Mouse (Mus musculus): ENCODE measurements around the gene Smim17. TPM values are rescaled to one million over a fixed set of nuclear protein-coding genes. Genes with fewer than 3 reads are reported as not detected.
"Not testable (repeated sequence)": the region's sequence is repeated elsewhere in the genome, so short reads cannot be mapped to it uniquely, and the experiment has no call there.

Gene Smim17
- polyA plus RNA-seq, 1 experiment from 2014 or later = 0.15 TPM

DNA sequence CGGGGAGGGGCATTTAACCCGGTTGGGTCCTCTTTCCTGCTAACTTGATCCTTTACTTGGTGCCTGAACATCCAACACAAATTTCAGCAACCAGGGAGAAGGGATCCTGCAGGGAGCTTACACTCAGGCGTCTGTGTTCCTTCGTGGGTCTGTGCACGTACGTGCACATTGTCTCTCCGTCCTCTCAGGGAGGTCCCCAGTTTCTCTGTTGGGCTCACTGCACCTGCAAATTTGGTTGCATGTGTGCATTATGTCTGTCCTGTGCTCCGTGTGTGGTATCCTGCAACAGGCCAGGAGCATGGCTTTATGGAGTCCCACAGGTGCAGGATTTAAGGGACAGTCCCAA is 16.9 kb downstream of the Smim17 start:
- no peak for ATAC-seq (ENCODE audit: insufficient number of reproducible peaks, low FRiP score)
- Histone ChIP-seq H3K9ac (no peak overlapping the region), H3K36me3 (no peaks in the 10 kb centered on the region), H3K27ac (ENCODE audit: poor library complexity, severe bottlenecking) (no peak overlapping the region), H3K4me3 (no peak overlapping the region), H3K4me2 (no peak overlapping the region), H3K9me3 (replicated peaks) (0 out of 2 replicates have a peak, but pooled peaks cover 4% of the 10 kb centered on the region), H3K27me3 (replicated peaks) (peaks cover 18% of the 10 kb centered on the region), H3K4me1 (replicated peaks) (no peaks in the 10 kb centered on the region)
- 19% methylated on average over 8 of the region's 8 CpGs for WGBS

DNA sequence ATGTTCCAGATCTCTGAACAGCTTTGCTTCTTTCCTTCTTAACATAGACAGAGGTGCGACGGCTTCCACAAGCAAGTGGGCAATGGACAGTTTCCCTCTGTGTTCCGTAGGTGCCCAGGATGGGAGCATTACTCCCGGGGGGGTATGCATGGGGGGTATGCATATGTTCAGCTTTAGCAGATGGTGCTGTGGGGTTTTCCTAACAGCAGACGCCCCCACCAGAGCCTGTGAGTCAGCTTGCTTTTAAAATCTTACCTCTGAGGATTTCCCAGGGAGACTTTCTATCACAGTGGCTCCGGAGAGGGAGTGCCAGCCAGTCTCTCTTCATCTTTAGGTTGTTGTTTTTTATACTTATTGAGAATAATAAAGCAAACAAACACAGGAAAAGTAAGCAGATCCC is 21.4 kb downstream of the Smim17 start:
- no peaks in the 10 kb centered on the region for H3K36me3 ChIP-seq
- H3K4me1 ChIP-seq (replicated peaks) = no peaks in the 10 kb centered on the region
- H3K9me3 ChIP-seq (replicated peaks) = peaks cover 3% of the 10 kb centered on the region; the same call in 1 of the 2 replicates
- H3K27ac ChIP-seq (ENCODE audit: poor library complexity, severe bottlenecking) = no peak overlapping the region
- H3K4me3 ChIP-seq = no peak overlapping the region
- peaks cover 12% of the 10 kb centered on the region for H3K27me3 ChIP-seq (replicated peaks)
- ATAC-seq (ENCODE audit: insufficient number of reproducible peaks, low FRiP score) = no peak
- H3K4me2 ChIP-seq = no peak overlapping the region
- no peak overlapping the region for H3K9ac ChIP-seq
- WGBS = 70% methylated on average over 6 of the region's 6 CpGs

DNA sequence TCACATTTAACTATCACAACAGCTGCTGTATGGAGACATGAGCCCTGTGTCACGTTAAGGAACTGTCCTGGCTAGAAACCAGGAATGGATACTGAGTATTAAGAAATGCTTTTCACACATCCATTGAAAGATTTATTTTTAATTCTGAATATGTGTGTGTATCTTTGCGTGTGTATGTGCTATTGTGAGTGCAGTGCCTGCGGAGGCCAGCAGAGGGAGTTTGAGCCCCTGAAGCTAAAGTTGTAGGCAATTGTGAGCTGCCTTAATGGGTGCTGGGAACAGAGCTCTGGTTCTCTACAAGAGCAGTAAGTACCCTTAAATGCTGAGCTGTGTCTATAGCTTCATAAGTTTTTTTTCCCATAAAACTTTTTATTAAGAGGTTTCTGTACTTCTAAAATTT is 30.9 kb downstream of the Smim17 start:
- Histone ChIP-seq H3K27ac (ENCODE audit: poor library complexity, severe bottlenecking) (no peak overlapping the region), H3K9me3 (replicated peaks) (peaks cover 18% of the 10 kb centered on the region), H3K4me1 (replicated peaks) (no peaks in the 10 kb centered on the region), H3K36me3 (no peaks in the 10 kb centered on the region), H3K4me2 (no peak overlapping the region), H3K4me3 (no peak overlapping the region), H3K27me3 (replicated peaks) (no peaks in the 10 kb centered on the region), H3K9ac (no peak overlapping the region)
- no peak for ATAC-seq (ENCODE audit: insufficient number of reproducible peaks, low FRiP score)
- WGBS = 77% methylated on average over 3 of the region's 3 CpGs

- H3K27ac ChIP-seq (ENCODE audit: poor library complexity, severe bottlenecking) = no peak overlapping the region
- 38% methylated on average over 2 of the region's 2 CpGs for WGBS
- H3K27me3 ChIP-seq (replicated peaks) = no peaks in the 10 kb centered on the region
- H3K36me3 ChIP-seq = no peaks in the 10 kb centered on the region
- H3K4me3 ChIP-seq = no peak overlapping the region
- H3K9me3 ChIP-seq (replicated peaks) = peaks cover 18% of the 10 kb centered on the region
- no peak overlapping the region for H3K4me2 ChIP-seq
- ATAC-seq (ENCODE audit: insufficient number of reproducible peaks, low FRiP score) = no peak
- H3K9ac ChIP-seq = no peak overlapping the region
- no peaks in the 10 kb centered on the region for H3K4me1 ChIP-seq (replicated peaks)
These were observed 31.8 kb downstream of the Smim17 start for GRCm38 (mm10) chr7:6430342-6430741.

DNA sequence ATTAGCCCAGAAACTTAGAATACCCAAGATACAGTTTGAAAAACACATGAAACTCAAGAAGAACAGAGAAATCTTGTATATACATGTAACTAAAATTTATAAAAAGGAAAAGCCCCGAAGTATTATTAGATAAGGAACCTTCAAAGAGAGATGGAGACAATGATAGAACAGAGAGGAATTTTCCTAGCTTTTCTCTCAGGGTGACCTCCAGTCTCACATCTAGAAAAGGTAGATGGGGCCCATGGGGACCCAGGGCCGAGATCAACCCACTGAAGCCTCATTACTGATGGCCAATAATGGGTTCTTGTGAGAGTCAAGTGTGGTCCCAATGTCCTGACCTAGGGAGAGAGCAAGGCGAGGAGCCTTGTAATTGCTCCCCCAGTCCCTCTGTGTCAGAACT is 39.9 kb downstream of the Smim17 start, which contains the start of gene Olfr1344:
Gene Olfr1344 (plus strand): TSS at position 301 of the 400 bp plus-strand sequence.
- ATAC-seq (ENCODE audit: insufficient number of reproducible peaks, low FRiP score) = no peak
- Histone ChIP-seq H3K36me3 (no peaks in the 10 kb centered on the region), H3K4me3 (no peak within 1 kb of the TSS), H3K4me2 (no peak within 1 kb of the TSS), H3K4me1 (replicated peaks) (no peaks in the 10 kb centered on the region), H3K9ac (no peak within 1 kb of the TSS), H3K27ac (ENCODE audit: poor library complexity, severe bottlenecking) (no peak within 1 kb of the TSS), H3K27me3 (replicated peaks) (no peaks in the 10 kb centered on the region), H3K9me3 (replicated peaks) (peaks cover 8% of the 10 kb centered on the region; the same call in 1 of the 2 replicates)
- WGBS = 62% methylated on average over 3 of the region's 3 CpGs

DNA sequence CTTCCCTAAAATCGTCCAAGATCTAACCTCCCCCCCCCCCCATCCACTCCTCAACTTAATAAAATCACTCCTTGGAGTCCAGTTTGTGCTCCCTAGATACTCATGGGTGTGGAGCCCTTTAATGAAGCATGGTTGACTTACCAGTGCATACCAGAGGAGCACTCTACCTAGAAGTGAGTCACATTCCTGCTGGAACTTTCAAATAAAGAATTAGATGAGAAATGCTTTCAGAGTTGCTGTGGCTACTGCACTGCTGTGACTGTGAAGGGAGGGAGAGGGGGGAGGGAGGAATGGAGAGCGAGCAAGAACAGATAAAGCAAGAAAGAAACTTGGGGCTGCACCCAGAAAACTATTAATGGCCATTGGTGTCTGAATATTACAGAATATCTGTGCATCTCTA is 42.7 kb downstream of the Smim17 start:
- H3K4me3 ChIP-seq = no peak overlapping the region
- H3K27me3 ChIP-seq (replicated peaks) = no peaks in the 10 kb centered on the region
- 52% methylated on average over 2 of the region's 2 CpGs for WGBS
- H3K9ac ChIP-seq = no peak overlapping the region
- H3K27ac ChIP-seq (ENCODE audit: poor library complexity, severe bottlenecking) = no peak overlapping the region
- no peak overlapping the region for H3K4me2 ChIP-seq
- no peaks in the 10 kb centered on the region for H3K4me1 ChIP-seq (replicated peaks)
- no peaks in the 10 kb centered on the region for H3K36me3 ChIP-seq
- H3K9me3 ChIP-seq (replicated peaks) = peaks cover 11% of the 10 kb centered on the region; the same call in 1 of the 2 replicates
- ATAC-seq (ENCODE audit: insufficient number of reproducible peaks, low FRiP score) = no peak

- Histone ChIP-seq H3K4me3 (no peak overlapping the region), H3K9ac (no peak overlapping the region), H3K9me3 (replicated peaks) (peaks cover 26% of the 10 kb centered on the region), H3K4me1 (replicated peaks) (no peaks in the 10 kb centered on the region), H3K4me2 (no peak overlapping the region), H3K36me3 (no peaks in the 10 kb centered on the region), H3K27me3 (replicated peaks) (no peaks in the 10 kb centered on the region), H3K27ac (ENCODE audit: poor library complexity, severe bottlenecking) (no peak overlapping the region)
- WGBS = 79% methylated on average over 5 of the region's 5 CpGs
- no peak for ATAC-seq (ENCODE audit: insufficient number of reproducible peaks, low FRiP score)
These were observed 49.3 kb downstream of the Smim17 start for GRCm38 (mm10) chr7:6447771-6448170.

DNA sequence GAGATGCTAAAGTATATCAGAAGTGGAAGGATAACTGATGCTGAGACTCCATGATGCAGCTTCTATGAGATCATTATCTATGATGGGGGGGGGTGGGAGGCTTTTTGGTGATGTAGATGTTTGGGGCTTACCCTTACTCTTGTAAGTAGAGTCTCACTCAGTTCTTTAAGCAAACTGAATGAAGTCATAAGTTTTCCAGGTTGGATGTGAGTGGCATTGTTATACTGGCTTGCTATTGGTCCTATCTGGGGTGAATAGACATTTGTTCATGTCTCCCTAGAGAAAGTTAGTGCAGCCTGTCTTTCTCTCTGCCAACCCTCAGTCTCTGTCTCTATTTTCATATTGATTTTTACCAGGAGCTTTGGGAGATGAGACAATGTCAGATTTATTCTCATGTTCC is 57.4 kb downstream of the Smim17 start, which contains the start of gene Olfr1336:
Gene Olfr1336 (plus strand): TSS at position 301 of the 400 bp plus-strand sequence.
- H3K4me2 ChIP-seq = no peak within 1 kb of the TSS
- H3K4me3 ChIP-seq = no peak within 1 kb of the TSS
- ATAC-seq (ENCODE audit: insufficient number of reproducible peaks, low FRiP score) = no peak

GRCm38 (mm10) chr7:6456399-6456798 is 57.9 kb downstream of the Smim17 start:
- no peak overlapping the region for H3K4me2 ChIP-seq
- H3K36me3 ChIP-seq = no peaks in the 10 kb centered on the region
- H3K27ac ChIP-seq (ENCODE audit: poor library complexity, severe bottlenecking) = no peak overlapping the region
- H3K9ac ChIP-seq = no peak overlapping the region
- H3K9me3 ChIP-seq (replicated peaks) = peaks cover 15% of the 10 kb centered on the region
- 44% methylated on average over 3 of the region's 3 CpGs for WGBS
- no peak for ATAC-seq (ENCODE audit: insufficient number of reproducible peaks, low FRiP score)
- H3K27me3 ChIP-seq (replicated peaks) = no peaks in the 10 kb centered on the region
- H3K4me1 ChIP-seq (replicated peaks) = no peaks in the 10 kb centered on the region
- H3K4me3 ChIP-seq = no peak overlapping the region

More for the DNA sequence above, 57.4 kb downstream of the Smim17 start, which contains the start of gene Olfr1336:
- Histone ChIP-seq H3K9ac (no peak within 1 kb of the TSS), H3K9me3 (replicated peaks) (peaks cover 11% of the 10 kb centered on the region), H3K4me1 (replicated peaks) (no peaks in the 10 kb centered on the region), H3K27ac (ENCODE audit: poor library complexity, severe bottlenecking) (no peak within 1 kb of the TSS), H3K36me3 (no peaks in the 10 kb centered on the region), H3K27me3 (replicated peaks) (no peaks in the 10 kb centered on the region)

DNA sequence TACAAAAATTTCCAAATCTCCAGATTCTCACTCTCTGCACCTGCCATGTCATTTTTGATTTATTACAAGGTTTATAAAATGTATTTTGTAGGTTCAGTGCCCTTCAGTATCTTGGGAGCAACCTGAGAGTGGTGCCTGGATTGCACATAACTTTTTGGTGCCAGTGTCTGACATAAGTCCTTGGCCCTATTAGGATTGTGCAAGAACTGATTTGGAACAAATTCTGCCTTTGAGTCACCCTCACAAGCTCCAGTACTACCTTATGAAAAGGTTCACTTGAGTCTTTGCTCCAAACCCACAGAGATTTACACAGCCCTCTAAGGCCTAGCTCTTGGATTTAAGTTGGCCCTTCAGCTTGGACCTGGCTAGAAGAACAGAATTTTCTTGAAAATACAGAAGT is 68.4 kb downstream of the Smim17 start, which contains the start of gene Olfr1346:
Gene Olfr1346 (plus strand): TSS at position 151 of the 400 bp plus-strand sequence.
- Histone ChIP-seq H3K27ac (ENCODE audit: poor library complexity, severe bottlenecking) (no peak within 1 kb of the TSS), H3K27me3 (replicated peaks) (no peaks in the 10 kb centered on the region), H3K9ac (no peak within 1 kb of the TSS)

DNA sequence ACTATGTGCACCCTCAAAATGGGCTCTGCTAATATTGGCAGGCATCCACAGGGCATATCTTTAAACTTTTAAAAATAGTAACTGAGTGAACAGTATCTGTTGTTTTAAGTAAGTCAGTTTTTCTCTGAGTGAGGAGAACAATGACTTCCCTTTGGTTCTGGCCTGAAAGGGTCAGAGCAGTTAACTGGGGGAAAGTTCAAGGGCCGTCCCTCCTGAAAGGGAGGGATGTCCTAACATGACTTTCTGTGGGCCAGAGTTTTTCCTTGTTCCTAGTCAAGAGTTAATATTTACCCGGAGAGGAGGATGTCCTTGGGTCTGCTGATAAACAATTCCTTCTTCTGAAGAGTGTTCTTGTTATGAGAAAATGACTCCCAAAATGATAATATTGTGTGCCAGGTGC is 79.1 kb downstream of the Smim17 start:
- peaks cover 25% of the 10 kb centered on the region for H3K9me3 ChIP-seq (replicated peaks)

More for the DNA sequence above, 68.4 kb downstream of the Smim17 start, which contains the start of gene Olfr1346:
- Histone ChIP-seq H3K4me1 (replicated peaks) (no peaks in the 10 kb centered on the region), H3K4me3 (no peak within 1 kb of the TSS), H3K36me3 (no peaks in the 10 kb centered on the region), H3K4me2 (no peak within 1 kb of the TSS), H3K9me3 (replicated peaks) (0 out of 2 replicates have a peak, but pooled peaks cover 5% of the 10 kb centered on the region)
- ATAC-seq (ENCODE audit: insufficient number of reproducible peaks, low FRiP score) = no peak

More for the DNA sequence above, 79.1 kb downstream of the Smim17 start:
- WGBS = 57% methylated on average over 2 of the region's 2 CpGs
- H3K36me3 ChIP-seq; H3K27me3 ChIP-seq (replicated peaks); H3K4me3 ChIP-seq; H3K4me1 ChIP-seq (replicated peaks); H3K4me2 ChIP-seq; H3K9ac ChIP-seq; ATAC-seq (ENCODE audit: insufficient number of reproducible peaks, low FRiP score); H3K27ac ChIP-seq (ENCODE audit: poor library complexity, severe bottlenecking): not testable (repeated sequence)
